Mouse (Mus musculus) midbrain, embryonic 16.5 days (tissue): ENCODE measurements around the gene Btrc. TPM values are rescaled to one million over a fixed set of nuclear protein-coding genes. Genes with fewer than 3 reads are reported as not detected.

Experiments
- ATAC-seq: fragments of 200-750 bp; cut with Nextera tagmentation; 2 replicates; pipeline ENCODE4 v1.8.0; 2017; ENCODE audit warnings: moderate TSS enrichment
- H3K27ac ChIP-seq: fragments of 300-500 bp; sonication (generic); 2 replicates; pipeline ENCODE4 v1.5.1; 2014; ENCODE audit warnings: mild to moderate bottlenecking, low read length, mixed read lengths
- H3K27me3 ChIP-seq: fragments of 300-500 bp; sonication (generic); 2 replicates; pipeline ENCODE4 v1.6.1; 2014; ENCODE audit warnings: low read depth, low read length, mixed read lengths; ENCODE audit not compliant: control insufficient read depth, insufficient read depth
- H3K36me3 ChIP-seq: fragments of 300-500 bp; sonication (generic); 2 replicates; pipeline ENCODE4 v1.6.1; 2014; ENCODE audit warnings: mild to moderate bottlenecking, low read length, moderate library complexity, mixed read lengths; ENCODE audit not compliant: control insufficient read depth, insufficient read depth
- H3K4me1 ChIP-seq: fragments of 300-500 bp; sonication (generic); 2 replicates; pipeline ENCODE4 v1.6.1; 2014; ENCODE audit warnings: mild to moderate bottlenecking, low read length, mixed read lengths; ENCODE audit not compliant: control insufficient read depth, insufficient read depth
- H3K4me2 ChIP-seq: fragments of 300-500 bp; sonication (generic); 2 replicates; pipeline ENCODE4 v1.6.1; 2014; ENCODE audit warnings: mild to moderate bottlenecking, low read length, mixed read lengths
- H3K4me3 ChIP-seq: fragments of 300-500 bp; sonication (generic); 2 replicates; pipeline ENCODE4 v1.5.1; 2014; ENCODE audit warnings: low read depth, mild to moderate bottlenecking, low read length, moderate library complexity, mixed read lengths
- H3K9ac ChIP-seq: fragments of 300-500 bp; sonication (generic); 2 replicates; pipeline ENCODE4 v1.6.1; 2014; ENCODE audit warnings: low read depth, low read length, mixed read lengths
- H3K9me3 ChIP-seq: fragments of 300-500 bp; sonication (generic); replicated peaks from 2 replicates; pipeline ENCODE4 v1.6.1; 2014; ENCODE audit warnings: mild to moderate bottlenecking, low read length, mixed read lengths; ENCODE audit not compliant: control insufficient read depth, poor library complexity, severe bottlenecking
- WGBS: fragments of 180-500 bp; shearing (Covaris S2); extraction: QIAGEN DNeasy Blood & Tissue Kit; methylation state at CpG from one replicate; pipeline ENCODE4 v1.1.7; 2014; 5-methylcytosine and 5-hydroxymethylcytosine counted together
- polyA plus RNA-seq: library from polyadenylated mRNA; unstranded; fragments of >200 nt; fragmentation: Nextera tagmentation; extraction: Ambion mirVana; gene quantifications from 2 replicates; pipeline ENCODE4 v1.2.1, GENCODE M21; 2015

The Btrc gene
- polyA plus RNA-seq, result 64.3 and 66.5 TPM in 2 replicates

- WGBS, result under 1% methylated on average over 42 of the region's 42 CpGs
- H3K36me3 ChIP-seq, result 0 out of 2 replicates have a peak, but pooled peaks cover under 1% of the 10 kb centered on the region
These were observed at the start of gene Btrc for GRCm38 (mm10) chr19:45363384-45363926. TSS of gene Btrc (plus strand) at chr19:45363734.

GRCm38 (mm10) chr19:45317473-45317882 lies 46.1 kb upstream of the Btrc start:
- no peaks in the 10 kb centered on the region; the same call in 1 of the 2 replicates for H3K27me3 ChIP-seq
- WGBS, result 33% methylated on average over 13 of the region's 13 CpGs
- no peak overlapping the region for H3K9ac ChIP-seq
- no peak overlapping the region for H3K4me2 ChIP-seq
- no peaks in the 10 kb centered on the region for H3K36me3 ChIP-seq
- ATAC-seq, result no peak
- H3K27ac ChIP-seq, result peak overlapping the region; percentile 58
- 0 out of 2 replicates have a peak, but pooled peaks cover 4% of the 10 kb centered on the region for H3K9me3 ChIP-seq
- H3K4me3 ChIP-seq, result no peak overlapping the region
- peaks cover 21% of the 10 kb centered on the region for H3K4me1 ChIP-seq

More at GRCm38 (mm10) chr19:45363384-45363926, at the start of gene Btrc:
- Histone ChIP-seq H3K4me3 (peak within 1 kb of the TSS; percentile 76), H3K9ac (peak within 1 kb of the TSS; percentile 86), H3K9me3 (no peaks in the 10 kb centered on the region), H3K27me3 (no peaks in the 10 kb centered on the region), H3K4me1 (peaks cover 11% of the 10 kb centered on the region), H3K27ac (peak within 1 kb of the TSS; percentile 95), H3K4me2 (peak within 1 kb of the TSS; percentile 73)
- ATAC-seq, result peak; percentile 99

DNA sequence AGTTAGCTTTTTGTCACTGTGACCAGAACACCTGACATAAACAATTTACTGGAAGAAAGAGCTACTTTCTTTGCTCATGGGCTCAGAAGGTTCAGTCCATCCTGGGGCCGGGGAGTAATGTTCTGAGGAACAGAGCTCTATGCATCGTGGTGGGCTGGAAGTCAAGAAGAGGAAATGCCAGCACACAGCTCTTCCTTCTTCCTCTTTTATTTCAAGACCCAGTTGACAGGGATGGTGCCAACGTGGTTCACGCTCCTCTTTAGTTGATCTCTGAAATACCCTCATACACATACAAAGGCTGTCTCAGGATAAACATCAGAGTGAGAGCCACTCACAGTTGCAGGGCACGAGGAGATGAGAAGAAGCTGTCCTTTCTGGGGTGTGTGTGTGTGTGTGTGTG lies 42.5 kb upstream of the Btrc start:
- no peak overlapping the region for H3K9ac ChIP-seq
- H3K27me3 ChIP-seq, result no peaks in the 10 kb centered on the region; the same call in 1 of the 2 replicates
- H3K4me3 ChIP-seq, result no peak overlapping the region
- no peaks in the 10 kb centered on the region for H3K36me3 ChIP-seq
- no peak for ATAC-seq
- no peak overlapping the region for H3K27ac ChIP-seq
- H3K9me3 ChIP-seq, result 0 out of 2 replicates have a peak, but pooled peaks cover under 1% of the 10 kb centered on the region
- H3K4me2 ChIP-seq, result no peak overlapping the region
- 81% methylated on average over 5 of the region's 5 CpGs for WGBS
- peaks cover 9% of the 10 kb centered on the region for H3K4me1 ChIP-seq

DNA sequence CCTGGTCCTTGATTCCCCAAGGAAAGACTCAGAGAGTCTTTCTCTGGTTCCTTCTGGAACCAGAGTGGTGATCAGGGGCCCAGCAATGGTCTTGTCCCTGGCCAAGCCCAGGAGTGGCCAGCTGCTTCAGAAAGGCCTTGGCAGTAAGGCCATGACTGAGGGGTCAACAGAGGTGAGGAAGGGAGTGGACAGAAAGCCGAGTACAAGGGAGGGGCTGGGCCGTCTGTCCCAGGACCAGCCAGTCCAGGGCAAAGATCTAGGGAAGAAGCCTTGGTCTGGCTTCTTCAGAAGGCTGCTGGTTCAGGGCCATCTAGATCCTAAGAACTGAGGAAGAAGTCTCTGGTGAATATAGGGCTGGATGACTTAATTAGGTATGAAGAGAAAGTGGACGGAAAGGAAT lies 34.5 kb upstream of the Btrc start:
- Histone ChIP-seq H3K4me3 (no peak overlapping the region), H3K4me2 (no peak overlapping the region), H3K27me3 (peaks cover 3% of the 10 kb centered on the region; the same call in 1 of the 2 replicates), H3K27ac (no peak overlapping the region), H3K36me3 (no peaks in the 10 kb centered on the region), H3K4me1 (peaks cover 15% of the 10 kb centered on the region), H3K9me3 (no peaks in the 10 kb centered on the region), H3K9ac (no peak overlapping the region)
- no peak for ATAC-seq
- WGBS, result 41% methylated on average over 3 of the region's 3 CpGs

- Histone ChIP-seq H3K27me3 (peaks cover 3% of the 10 kb centered on the region; the same call in 1 of the 2 replicates), H3K36me3 (no peaks in the 10 kb centered on the region), H3K9me3 (no peaks in the 10 kb centered on the region), H3K27ac (no peak overlapping the region; the same call in 1 of the 2 replicates), H3K9ac (peak overlapping the region; percentile 4; the same call in 1 of the 2 replicates), H3K4me2 (peak overlapping the region; percentile 42), H3K4me3 (no peak overlapping the region; the same call in 1 of the 2 replicates), H3K4me1 (peaks cover 15% of the 10 kb centered on the region)
- 4% methylated on average over 24 of the region's 24 CpGs for WGBS
- peak; percentile 37; the same call in 1 of the 2 replicates for ATAC-seq
These were observed 33.7 kb upstream of the Btrc start for GRCm38 (mm10) chr19:45329748-45330298.

GRCm38 (mm10) chr19:45336718-45337117 lies 26.8 kb upstream of the Btrc start:
- ATAC-seq, result no peak
- Histone ChIP-seq H3K9ac (no peak overlapping the region), H3K4me3 (no peak overlapping the region), H3K36me3 (no peaks in the 10 kb centered on the region), H3K27ac (no peak overlapping the region), H3K9me3 (no peaks in the 10 kb centered on the region), H3K4me1 (peaks cover 10% of the 10 kb centered on the region), H3K27me3 (no peaks in the 10 kb centered on the region), H3K4me2 (no peak overlapping the region)
- 70% methylated on average over 6 of the region's 6 CpGs for whole genome bisulfite sequencing

DNA sequence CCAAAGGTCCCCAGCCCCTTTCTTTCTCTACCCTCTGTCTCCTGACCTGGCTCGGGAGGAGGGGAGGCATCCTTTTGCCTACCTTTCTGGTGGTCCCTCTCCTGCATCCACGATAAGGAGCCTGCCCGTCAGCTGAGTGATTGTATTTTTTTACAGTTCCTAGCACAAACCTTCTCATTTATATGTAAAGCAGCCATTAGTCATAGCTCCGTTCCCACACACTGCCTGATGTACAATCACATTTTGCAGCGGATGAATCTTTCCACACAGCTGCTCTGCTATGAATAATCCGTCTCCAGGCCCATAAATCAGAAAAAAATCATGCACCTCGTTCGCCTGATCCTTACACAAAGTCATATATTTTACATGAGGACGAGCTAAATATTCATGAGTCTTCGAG lies 25.4 kb upstream of the Btrc start:
- Histone ChIP-seq H3K9me3 (no peaks in the 10 kb centered on the region), H3K4me2 (peak overlapping the region; percentile 26), H3K9ac (peak overlapping the region; percentile 13; the same call in 1 of the 2 replicates), H3K4me1 (peaks cover 10% of the 10 kb centered on the region), H3K4me3 (no peak overlapping the region), H3K36me3 (no peaks in the 10 kb centered on the region), H3K27ac (peak overlapping the region; percentile 83), H3K27me3 (no peaks in the 10 kb centered on the region)
- WGBS, result 17% methylated on average over 10 of the region's 10 CpGs
- ATAC-seq, result peak; percentile 66

- whole genome bisulfite sequencing, result 73% methylated on average over 5 of the region's 5 CpGs
- H3K4me3 ChIP-seq, result no peak overlapping the region
- no peaks in the 10 kb centered on the region; the same call in 1 of the 2 replicates for H3K4me1 ChIP-seq
- ATAC-seq, result no peak
- no peaks in the 10 kb centered on the region for H3K36me3 ChIP-seq
- H3K27ac ChIP-seq, result no peak overlapping the region
- H3K9me3 ChIP-seq, result no peaks in the 10 kb centered on the region
- H3K27me3 ChIP-seq, result no peaks in the 10 kb centered on the region
- no peak overlapping the region for H3K4me2 ChIP-seq
- no peak overlapping the region for H3K9ac ChIP-seq
These were observed 19.6 kb upstream of the Btrc start for GRCm38 (mm10) chr19:45343941-45344340.

DNA sequence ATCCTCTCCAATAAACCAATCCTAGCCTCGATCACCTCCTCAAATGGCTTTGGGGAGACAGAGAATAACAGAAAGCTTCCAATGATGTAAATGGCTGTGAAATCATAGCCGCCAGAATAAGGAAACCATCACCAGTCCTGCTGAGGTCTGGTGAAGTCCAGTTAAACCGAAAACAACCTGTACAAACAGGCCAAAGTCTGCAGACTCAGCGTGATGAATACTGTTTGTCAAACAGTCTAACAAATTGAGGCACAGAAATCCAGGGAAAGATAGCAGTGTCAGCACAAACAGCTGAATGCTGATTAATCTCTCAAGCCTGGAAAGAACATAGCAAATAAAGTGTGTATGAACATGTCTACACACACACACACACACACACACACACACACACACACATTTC lies 15.3 kb upstream of the Btrc start:
- Histone ChIP-seq H3K36me3 (no peaks in the 10 kb centered on the region), H3K4me3 (no peak overlapping the region), H3K9me3 (no peaks in the 10 kb centered on the region), H3K27ac (no peak overlapping the region), H3K27me3 (no peaks in the 10 kb centered on the region), H3K9ac (no peak overlapping the region), H3K4me2 (no peak overlapping the region), H3K4me1 (peaks cover 5% of the 10 kb centered on the region; the same call in 1 of the 2 replicates)
- 65% methylated on average over 4 of the region's 4 CpGs for WGBS
- ATAC-seq, result no peak
